Mouse (Mus musculus) spleen, adult 2 months (tissue): ENCODE results near the gene Dhx30. TPM values are rescaled to one million over a fixed set of nuclear protein-coding genes. Genes with fewer than 3 reads are reported as not detected.
A peak's percentile ranks its signal among the peaks of the same experiment; 100 is the strongest.

Source experiments
- DNase-seq, 2 experiments: peaks; one replicate each; pipeline versions ENCODE4 v3.0.0 to v3.0.0-alpha.2; 2012 to 2021; ENCODE audit warnings: low spot score in 2 of 2, low read depth in 1 of 2
- H3K27ac ChIP-seq: fragments of 200-500 bp; 2 replicates; pipeline ENCODE4 v1.5.1; 2012; ENCODE audit warnings: low read length, inconsistent platforms; ENCODE audit not compliant: insufficient read depth
- H3K27me3 ChIP-seq: fragments of 200-500 bp; 2 replicates; pipeline ENCODE4 v1.6.1; 2012; ENCODE audit warnings: mild to moderate bottlenecking, moderate library complexity, low read length, inconsistent platforms; ENCODE audit not compliant: control insufficient read depth, insufficient read depth
- H3K36me3 ChIP-seq: fragments of 200-500 bp; 2 replicates; pipeline ENCODE4 v1.6.1; 2012; ENCODE audit warnings: mild to moderate bottlenecking, low read length, inconsistent platforms; ENCODE audit not compliant: control insufficient read depth, insufficient read depth
- H3K4me1 ChIP-seq: fragments of 200-500 bp; 2 replicates; pipeline ENCODE4 v1.6.1; 2011; ENCODE audit warnings: inconsistent platforms; ENCODE audit not compliant: control insufficient read depth, insufficient read depth, insufficient read length
- H3K4me3 ChIP-seq: fragments of 200-500 bp; 2 replicates; pipeline ENCODE4 v1.5.1; 2011; ENCODE audit warnings: mild to moderate bottlenecking, inconsistent platforms; ENCODE audit not compliant: insufficient read depth, insufficient read length; ENCODE audit errors: extremely low read depth
- CTCF ChIP-seq: fragments of 200-500 bp; IDR thresholded peaks from 2 replicates; pipeline ENCODE4 v1.5.1; 2011; ENCODE audit warnings: mild to moderate bottlenecking, inconsistent platforms; ENCODE audit not compliant: insufficient read depth, insufficient read length, insufficient replicate concordance; ENCODE audit errors: extremely low read depth
- POLR2A ChIP-seq: fragments of 200-500 bp; IDR thresholded peaks from 2 replicates; pipeline ENCODE4 v1.6.1; 2011; ENCODE audit warnings: low read depth, low read length, inconsistent platforms
- WGBS: fragments of 180-500 bp; shearing (Covaris S2); methylation state at CpG from one replicate; pipeline ENCODE4 v1.1.7; 2018; 5-methylcytosine and 5-hydroxymethylcytosine counted together
- polyA plus RNA-seq: library from polyadenylated mRNA; depleted of rRNA; stranded (reverse); fragments of >200 nt; gene quantifications from 2 replicates; pipeline ENCODE4 v1.2.3, GENCODE M21; 2012

Gene Dhx30
- polyA plus RNA-seq, 1 experiment: 68.2 TPM

DNA sequence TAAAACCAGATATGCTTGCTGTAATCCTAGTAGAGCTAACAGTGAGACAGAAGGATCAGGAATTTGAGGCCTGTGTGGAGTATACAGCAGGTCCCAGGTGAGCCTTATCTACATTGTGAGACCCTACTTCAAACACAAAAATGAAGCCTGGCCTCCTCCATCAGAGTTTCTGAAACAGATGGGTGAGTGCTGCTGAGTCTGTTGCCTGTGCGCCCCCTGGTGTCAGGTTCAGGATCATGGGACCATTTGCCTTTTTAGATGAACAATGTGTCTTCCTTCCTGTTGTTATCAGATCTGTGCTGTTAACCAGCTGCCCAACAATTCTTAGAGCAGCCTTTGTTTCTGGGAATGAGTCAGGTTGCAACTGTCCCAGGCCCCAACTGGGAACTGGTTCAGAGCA, 45.8 kb downstream of the Dhx30 start:
- no peak overlapping the region for H3K27ac ChIP-seq
- H3K36me3 ChIP-seq: peaks cover 22% of the 10 kb centered on the region
- H3K27me3 ChIP-seq: no peaks in the 10 kb centered on the region
- TF ChIP-seq POLR2A (no peak), CTCF (peak; percentile 79; the same call in 1 of the 2 replicates)
- 14% methylated on average over 1 of the region's 1 CpGs for WGBS
- H3K4me3 ChIP-seq: no peak overlapping the region
- DNase-seq: peak; percentile 27 to 56
- H3K4me1 ChIP-seq: no peaks in the 10 kb centered on the region

GRCm38 (mm10) chr9:110071011-110071410, 46.6 kb downstream of the Dhx30 start:
- Histone ChIP-seq H3K27me3 (no peaks in the 10 kb centered on the region), H3K4me3 (no peak overlapping the region), H3K27ac (no peak overlapping the region), H3K36me3 (peaks cover 24% of the 10 kb centered on the region), H3K4me1 (no peaks in the 10 kb centered on the region)
- no peak for DNase-seq
- TF ChIP-seq CTCF (no peak), POLR2A (no peak)
- WGBS: 82% methylated on average over 4 of the region's 4 CpGs

DNA sequence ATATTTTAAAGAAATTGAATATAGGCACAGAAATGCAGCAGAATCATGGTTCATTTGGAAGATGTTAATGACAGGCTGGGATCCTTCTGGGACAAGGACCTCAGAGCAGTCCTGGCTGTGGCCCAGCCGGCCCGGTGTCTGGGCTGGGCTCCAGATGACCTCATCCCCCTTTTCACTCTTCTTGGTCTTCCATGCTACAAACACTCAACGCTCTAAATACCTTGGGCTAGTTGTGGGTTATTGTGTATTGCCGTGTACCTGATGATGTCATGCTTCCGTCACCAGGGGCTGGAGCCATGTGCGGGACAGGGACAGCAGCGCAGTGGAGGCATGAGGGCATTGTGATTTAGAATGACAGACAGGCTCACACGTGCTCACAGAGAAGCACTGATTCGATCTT, 47.3 kb downstream of the Dhx30 start:
- 87% methylated on average over 9 of the region's 9 CpGs for WGBS
- no peaks in the 10 kb centered on the region for H3K27me3 ChIP-seq

GRCm38 (mm10) chr9:110068745-110069144, 48.9 kb downstream of the Dhx30 start:
- Histone ChIP-seq H3K36me3 (peaks cover 26% of the 10 kb centered on the region), H3K4me1 (no peaks in the 10 kb centered on the region)

More for the DNA sequence above, 47.3 kb downstream of the Dhx30 start:
- Histone ChIP-seq H3K4me3 (no peak overlapping the region), H3K4me1 (no peaks in the 10 kb centered on the region), H3K27ac (no peak overlapping the region), H3K36me3 (peaks cover 24% of the 10 kb centered on the region)
- no peak for TF ChIP-seq CTCF
- TF ChIP-seq POLR2A: no peak
- DNase-seq: no peak

DNA sequence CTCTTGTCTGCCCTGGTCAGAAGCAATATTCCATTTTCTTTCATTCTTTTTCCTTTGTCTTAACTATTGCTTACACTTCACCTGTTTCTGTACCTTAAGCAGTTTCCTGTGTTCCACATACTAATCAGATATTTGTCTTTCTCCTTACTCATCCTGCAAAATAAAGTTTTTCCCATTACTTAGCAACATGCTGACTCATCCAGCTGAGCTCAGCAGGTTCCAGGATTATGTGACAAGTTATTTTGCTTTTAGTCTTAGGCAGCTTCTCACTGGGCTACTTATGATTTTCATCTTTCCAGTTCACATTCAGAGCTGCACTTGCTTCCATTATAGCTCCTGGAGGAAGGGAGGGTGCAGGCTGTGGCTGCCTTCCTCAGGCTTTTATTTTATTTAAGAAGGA, 53.0 kb downstream of the Dhx30 start:
- H3K4me3 ChIP-seq: no peak overlapping the region
- H3K4me1 ChIP-seq: no peaks in the 10 kb centered on the region
- no peak overlapping the region for H3K27ac ChIP-seq
- TF ChIP-seq CTCF (no peak), POLR2A (no peak)
- no peak for DNase-seq
- peaks cover 24% of the 10 kb centered on the region for H3K36me3 ChIP-seq
- H3K27me3 ChIP-seq: no peaks in the 10 kb centered on the region

More at GRCm38 (mm10) chr9:110068745-110069144, 48.9 kb downstream of the Dhx30 start:
- TF ChIP-seq POLR2A (no peak), CTCF (no peak)
- H3K27ac ChIP-seq: no peak overlapping the region
- H3K4me3 ChIP-seq: no peak overlapping the region
- no peaks in the 10 kb centered on the region for H3K27me3 ChIP-seq
- no peak for DNase-seq
- WGBS: 92% methylated on average over 6 of the region's 6 CpGs

DNA sequence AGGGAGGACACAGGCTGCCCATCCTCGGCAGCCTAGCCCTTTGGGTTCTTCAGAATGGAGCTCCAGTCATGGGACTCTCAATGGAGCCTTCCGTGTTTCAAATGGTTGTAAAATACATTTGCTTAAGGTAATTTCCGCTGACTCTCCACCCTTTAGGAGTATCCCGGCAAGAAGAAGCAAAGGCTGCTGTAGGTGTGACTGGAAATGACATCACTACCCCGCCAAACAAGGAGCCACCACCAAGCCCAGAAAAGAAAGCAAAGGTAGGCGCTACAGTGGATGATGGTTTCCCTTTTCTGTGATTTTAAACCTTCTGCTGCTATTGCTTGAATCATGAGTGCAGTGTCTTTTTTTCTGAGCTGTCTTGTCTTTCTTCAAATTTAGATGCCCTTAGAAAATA, 54.8 kb downstream of the Dhx30 start:
- Histone ChIP-seq H3K4me3 (no peak overlapping the region), H3K4me1 (no peaks in the 10 kb centered on the region), H3K27ac (no peak overlapping the region), H3K36me3 (peaks cover 15% of the 10 kb centered on the region), H3K27me3 (no peaks in the 10 kb centered on the region)
- DNase-seq: no peak
- TF ChIP-seq POLR2A (no peak), CTCF (no peak)
- 86% methylated on average over 6 of the region's 6 CpGs for WGBS

DNA sequence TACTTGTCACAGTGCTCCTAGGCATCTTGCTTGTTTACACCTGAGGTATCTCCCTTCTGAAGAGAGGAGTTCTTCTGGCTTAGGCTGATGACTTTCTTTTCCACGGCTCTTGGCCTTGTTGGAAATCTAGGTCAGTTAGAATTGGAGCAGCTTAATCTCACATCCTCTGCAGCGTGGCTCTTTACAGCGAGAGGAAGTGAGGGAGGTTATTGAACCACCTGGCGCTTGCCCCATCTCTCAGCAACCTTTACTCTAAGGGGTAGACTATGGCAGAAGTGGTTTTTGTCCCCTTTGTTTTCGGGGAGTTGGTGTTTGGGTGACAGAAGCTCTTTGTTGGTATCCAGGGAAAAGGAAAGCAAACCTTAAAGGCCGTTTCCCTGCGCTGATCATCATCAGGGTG, 55.2 kb downstream of the Dhx30 start:
- Histone ChIP-seq H3K4me1 (no peaks in the 10 kb centered on the region), H3K27ac (no peak overlapping the region), H3K36me3 (peaks cover 12% of the 10 kb centered on the region), H3K4me3 (no peak overlapping the region), H3K27me3 (no peaks in the 10 kb centered on the region)
- TF ChIP-seq POLR2A (no peak), CTCF (no peak)
- WGBS: 69% methylated on average over 7 of the region's 7 CpGs
- DNase-seq: no peak
